Mouse (Mus musculus) brain, embryonic 18.5 days (tissue): ENCODE results near the gene Vav2.

Experiments
- DNase-seq: peaks from one replicate; pipeline ENCODE4 v3.0.0-alpha.2; 2012; ENCODE audit warnings: low read depth, low spot score

Vav2 gene

GRCm38 (mm10) chr2:27268325-27268724 is 158.5 kb downstream of the Vav2 start:
- DNase-seq, result no peak

GRCm38 (mm10) chr2:27265819-27266218 is 161.0 kb downstream of the Vav2 start:
- no peak for DNase-seq

- no peak for DNase-seq
Observed at GRCm38 (mm10) chr2:27262984-27263383, 163.8 kb downstream of the Vav2 start.

- no peak for DNase-seq
Observed at GRCm38 (mm10) chr2:27251434-27251833, 175.4 kb downstream of the Vav2 start.

- DNase-seq, result no peak
Observed at GRCm38 (mm10) chr2:27248211-27248610, 178.6 kb downstream of the Vav2 start, which contains the start of gene Sardh. Sardh (minus strand) TSS chr2:27248337.

GRCm38 (mm10) chr2:27247487-27247863 is 179.4 kb downstream of the Vav2 start:
- no peak for DNase-seq

- DNase-seq, result peak; percentile 28
Observed at GRCm38 (mm10) chr2:27246712-27247486, 179.9 kb downstream of the Vav2 start.

- DNase-seq, result no peak
Observed at GRCm38 (mm10) chr2:27245947-27246346, 180.9 kb downstream of the Vav2 start.

GRCm38 (mm10) chr2:27237342-27237741 is 189.5 kb downstream of the Vav2 start:
- no peak for DNase-seq

GRCm38 (mm10) chr2:27235729-27236128 is 191.1 kb downstream of the Vav2 start:
- peak; percentile 39 for DNase-seq

GRCm38 (mm10) chr2:27232376-27232775 is 194.5 kb downstream of the Vav2 start:
- DNase-seq, result no peak

GRCm38 (mm10) chr2:27229481-27230105 is 197.2 kb downstream of the Vav2 start:
- no peak for DNase-seq

- DNase-seq, result no peak
Observed at GRCm38 (mm10) chr2:27228809-27229480, 197.9 kb downstream of the Vav2 start.

GRCm38 (mm10) chr2:27226572-27226971 is 200.3 kb downstream of the Vav2 start:
- no peak for DNase-seq

GRCm38 (mm10) chr2:27223012-27223421 is 203.8 kb downstream of the Vav2 start:
- DNase-seq, result no peak

- no peak for DNase-seq
Observed at GRCm38 (mm10) chr2:27218569-27218968, 208.3 kb downstream of the Vav2 start.

- no peak for DNase-seq
Observed at GRCm38 (mm10) chr2:27218121-27218544, 208.7 kb downstream of the Vav2 start.

- DNase-seq, result no peak
Observed at GRCm38 (mm10) chr2:27215537-27215936, 211.3 kb downstream of the Vav2 start.
